Mouse (Mus musculus) mammary gland, adult 2 months (tissue): ENCODE results near the gene Gm17304. TPM values are rescaled to one million over a fixed set of nuclear protein-coding genes. Genes with fewer than 3 reads are reported as not detected.

Experiments used
- polyA plus RNA-seq: library from polyadenylated mRNA; depleted of rRNA; stranded (reverse); fragments of >200 nt; gene quantifications from 2 replicates; pipeline ENCODE4 v1.2.3, GENCODE M21; 2012; ENCODE audit warnings: low replicate concordance; rRNA removed

Gene Gm17304
- polyA plus RNA-seq: not detected in 2 replicates

DNA sequence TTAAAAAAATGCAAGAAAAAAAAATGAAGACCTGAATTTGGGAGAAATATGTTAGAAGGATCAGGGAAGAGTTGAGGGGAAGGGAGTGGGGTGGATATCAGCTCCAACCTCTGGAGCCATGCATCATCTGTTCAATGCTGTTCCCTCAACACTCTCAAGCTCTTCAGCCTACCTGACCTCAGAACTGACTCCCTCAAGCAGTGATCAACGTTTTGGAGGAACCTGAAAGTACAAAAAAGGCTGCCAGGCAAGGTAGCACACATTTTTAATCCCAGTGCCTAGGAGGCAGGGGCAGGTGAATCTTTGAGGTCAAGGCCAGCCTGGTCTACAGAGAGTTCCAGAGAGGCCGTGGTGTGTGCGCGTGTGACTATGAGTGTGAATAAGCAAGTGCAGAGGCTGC, at the start of gene Gm17304:
Gm17304 (plus strand) TSS at position 301 of the 400 bp plus-strand sequence.

Other genes with a start within 250 kb of the Gm17304 start
- not detected in 2 replicates for gene Barhl2, start 150.9 kb upstream of the Gm17304 start, polyA plus RNA-seq
- gene Zfp644, start 88.2 kb downstream of the Gm17304 start, polyA plus RNA-seq: 7.2 and 16.3 TPM in 2 replicates